Mouse (Mus musculus): ENCODE measurements around the gene Ccdc85c. TPM values are rescaled to one million over a fixed set of nuclear protein-coding genes. Genes with fewer than 3 reads are reported as not detected.

The Ccdc85c gene
- polyA plus RNA-seq, 1 experiment, result 26.1 TPM

DNA sequence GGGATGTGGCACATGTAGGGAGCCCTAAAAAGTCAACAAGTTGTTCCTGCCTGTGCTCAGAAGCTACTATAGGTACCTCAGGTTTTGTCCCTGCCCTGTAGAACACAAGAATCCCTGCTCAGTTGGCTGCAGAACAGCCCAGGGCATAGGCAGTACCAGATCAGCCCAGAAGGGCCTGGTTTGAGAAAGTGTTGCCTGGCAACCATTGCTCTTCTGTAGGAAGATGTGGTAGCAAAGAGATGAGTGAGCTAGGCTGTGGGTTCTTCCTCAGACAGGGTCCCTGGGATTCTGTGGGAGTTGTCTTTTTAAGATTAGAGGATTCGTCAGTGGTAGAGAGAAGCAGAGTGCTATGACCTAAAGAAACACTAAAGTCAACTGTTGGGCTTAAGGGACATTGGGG, 75.1 kb downstream of the Ccdc85c start:
- TF ChIP-seq POLR2A (IDR thresholded peaks at IDR 0.05; ENCODE audit: control insufficient read depth, extremely low read depth, insufficient read depth, low read length, poor library complexity) (no peak), CTCF (IDR thresholded peaks at IDR 0.05; ENCODE audit: borderline replicate concordance, control insufficient read depth, extremely low read depth, insufficient read depth, low read length, poor library complexity) (no peak)
- 97% methylated on average over 1 of the region's 1 CpGs for WGBS
- Histone ChIP-seq H3K27me3 (ENCODE audit: control insufficient read depth, insufficient read depth, low read length) (no peaks in the 10 kb centered on the region), H3K36me3 (ENCODE audit: control insufficient read depth, insufficient read depth, low read length) (peaks cover 53% of the 10 kb centered on the region), H3K4me3 (ENCODE audit: control insufficient read depth, insufficient read depth, low read length) (no peak overlapping the region), H3K27ac (ENCODE audit: control insufficient read depth, insufficient read depth, low read length) (no peak overlapping the region), H3K4me1 (replicated peaks; ENCODE audit: control insufficient read depth, insufficient read depth, low read length) (no peaks in the 10 kb centered on the region)
- no peak for DNase-seq

GRCm38 (mm10) chr12:108198447-108198846, 76.8 kb downstream of the Ccdc85c start:
- H3K36me3 ChIP-seq (ENCODE audit: control insufficient read depth, insufficient read depth, low read length), result peaks cover 64% of the 10 kb centered on the region
- no peak for DNase-seq
- 96% methylated on average over 4 of the region's 4 CpGs for WGBS
- no peak for TF ChIP-seq POLR2A (IDR thresholded peaks at IDR 0.05; ENCODE audit: control insufficient read depth, extremely low read depth, insufficient read depth, low read length, poor library complexity)
- TF ChIP-seq CTCF (IDR thresholded peaks at IDR 0.05; ENCODE audit: borderline replicate concordance, control insufficient read depth, extremely low read depth, insufficient read depth, low read length, poor library complexity), result no peak
- no peaks in the 10 kb centered on the region for H3K4me1 ChIP-seq (replicated peaks; ENCODE audit: control insufficient read depth, insufficient read depth, low read length)
- no peak overlapping the region for H3K27ac ChIP-seq (ENCODE audit: control insufficient read depth, insufficient read depth, low read length)
- no peaks in the 10 kb centered on the region for H3K27me3 ChIP-seq (ENCODE audit: control insufficient read depth, insufficient read depth, low read length)
- H3K4me3 ChIP-seq (ENCODE audit: control insufficient read depth, insufficient read depth, low read length), result no peak overlapping the region

- no peak overlapping the region for H3K4me3 ChIP-seq (ENCODE audit: control insufficient read depth, insufficient read depth, low read length)
- no peak for DNase-seq
- TF ChIP-seq CTCF (IDR thresholded peaks at IDR 0.05; ENCODE audit: borderline replicate concordance, control insufficient read depth, extremely low read depth, insufficient read depth, low read length, poor library complexity) (no peak), POLR2A (IDR thresholded peaks at IDR 0.05; ENCODE audit: control insufficient read depth, extremely low read depth, insufficient read depth, low read length, poor library complexity) (no peak)
- no peak overlapping the region for H3K27ac ChIP-seq (ENCODE audit: control insufficient read depth, insufficient read depth, low read length)
- H3K4me1 ChIP-seq (replicated peaks; ENCODE audit: control insufficient read depth, insufficient read depth, low read length), result no peaks in the 10 kb centered on the region
- no peaks in the 10 kb centered on the region for H3K27me3 ChIP-seq (ENCODE audit: control insufficient read depth, insufficient read depth, low read length)
- WGBS, result 97% methylated on average over 11 of the region's 11 CpGs
- peaks cover 80% of the 10 kb centered on the region for H3K36me3 ChIP-seq (ENCODE audit: control insufficient read depth, insufficient read depth, low read length)
Measured at GRCm38 (mm10) chr12:108195761-108196160, 79.5 kb downstream of the Ccdc85c start.

- WGBS, result over 99% methylated on average over 5 of the region's 5 CpGs
- Histone ChIP-seq H3K27me3 (ENCODE audit: control insufficient read depth, insufficient read depth, low read length) (no peaks in the 10 kb centered on the region), H3K27ac (ENCODE audit: control insufficient read depth, insufficient read depth, low read length) (no peak overlapping the region), H3K4me3 (ENCODE audit: control insufficient read depth, insufficient read depth, low read length) (no peak overlapping the region), H3K36me3 (ENCODE audit: control insufficient read depth, insufficient read depth, low read length) (peaks cover 79% of the 10 kb centered on the region), H3K4me1 (replicated peaks; ENCODE audit: control insufficient read depth, insufficient read depth, low read length) (no peaks in the 10 kb centered on the region)
- TF ChIP-seq CTCF (IDR thresholded peaks at IDR 0.05; ENCODE audit: borderline replicate concordance, control insufficient read depth, extremely low read depth, insufficient read depth, low read length, poor library complexity) (no peak), POLR2A (IDR thresholded peaks at IDR 0.05; ENCODE audit: control insufficient read depth, extremely low read depth, insufficient read depth, low read length, poor library complexity) (no peak)
- DNase-seq, result no peak
Measured at GRCm38 (mm10) chr12:108193878-108194277, 81.3 kb downstream of the Ccdc85c start.

DNA sequence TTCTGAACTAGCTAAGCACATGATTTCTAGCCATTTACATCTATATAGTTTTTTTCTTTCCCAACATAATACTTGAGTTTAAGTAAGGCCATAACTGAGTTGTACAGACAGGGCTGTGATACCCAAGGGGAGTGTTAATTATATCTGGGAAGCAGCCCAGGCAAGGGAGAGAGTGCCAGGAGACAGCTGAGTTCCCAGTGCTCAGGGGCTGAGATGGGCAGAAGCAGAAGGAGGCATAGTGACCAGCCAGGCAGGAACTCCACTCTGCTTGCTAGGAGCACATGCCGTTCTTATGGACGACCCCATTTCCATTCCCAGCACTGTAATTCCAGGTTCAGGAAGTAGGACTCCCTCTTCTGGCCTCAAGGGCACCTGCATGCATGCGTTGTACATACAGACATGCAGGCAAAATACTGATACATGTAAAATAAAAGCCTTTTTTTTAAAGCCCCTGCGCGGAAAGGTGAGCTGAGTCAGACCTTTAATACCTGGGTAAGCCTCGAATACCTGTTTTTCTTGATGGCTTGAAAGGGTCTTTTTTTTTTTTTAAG, 87.6 kb downstream of the Ccdc85c start:
- DNase-seq, result no peak
- Histone ChIP-seq H3K36me3 (ENCODE audit: control insufficient read depth, insufficient read depth, low read length) (peaks cover 55% of the 10 kb centered on the region), H3K4me3 (ENCODE audit: control insufficient read depth, insufficient read depth, low read length) (no peak overlapping the region), H3K4me1 (replicated peaks; ENCODE audit: control insufficient read depth, insufficient read depth, low read length) (no peaks in the 10 kb centered on the region), H3K27me3 (ENCODE audit: control insufficient read depth, insufficient read depth, low read length) (no peaks in the 10 kb centered on the region), H3K27ac (ENCODE audit: control insufficient read depth, insufficient read depth, low read length) (no peak overlapping the region)
- TF ChIP-seq POLR2A (IDR thresholded peaks at IDR 0.05; ENCODE audit: control insufficient read depth, extremely low read depth, insufficient read depth, low read length, poor library complexity) (no peak), CTCF (IDR thresholded peaks at IDR 0.05; ENCODE audit: borderline replicate concordance, control insufficient read depth, extremely low read depth, insufficient read depth, low read length, poor library complexity) (no peak)
- WGBS, result 97% methylated on average over 6 of the region's 6 CpGs

- Histone ChIP-seq H3K27ac (ENCODE audit: control insufficient read depth, insufficient read depth, low read length) (no peak overlapping the region), H3K4me1 (replicated peaks; ENCODE audit: control insufficient read depth, insufficient read depth, low read length) (no peaks in the 10 kb centered on the region), H3K4me3 (ENCODE audit: control insufficient read depth, insufficient read depth, low read length) (no peak overlapping the region), H3K36me3 (ENCODE audit: control insufficient read depth, insufficient read depth, low read length) (peaks cover 6% of the 10 kb centered on the region), H3K27me3 (ENCODE audit: control insufficient read depth, insufficient read depth, low read length) (no peaks in the 10 kb centered on the region)
- TF ChIP-seq POLR2A (IDR thresholded peaks at IDR 0.05; ENCODE audit: control insufficient read depth, extremely low read depth, insufficient read depth, low read length, poor library complexity), result no peak
- no peak for TF ChIP-seq CTCF (IDR thresholded peaks at IDR 0.05; ENCODE audit: borderline replicate concordance, control insufficient read depth, extremely low read depth, insufficient read depth, low read length, poor library complexity)
- no peak for DNase-seq
- WGBS, result 97% methylated on average over 6 of the region's 6 CpGs
Measured at GRCm38 (mm10) chr12:108181716-108182115, 93.5 kb downstream of the Ccdc85c start.

All from thymus, adult 2 months (tissue).